Mouse (Mus musculus) midbrain, embryonic 10.5 days (tissue): Measurements from ENCODE around the gene Med13. TPM values are rescaled to one million over a fixed set of nuclear protein-coding genes. Genes with fewer than 3 reads are reported as not detected.
"Not testable (repeated sequence)": the region's sequence is repeated elsewhere in the genome, so short reads cannot be mapped to it uniquely, and the experiment has no call there.

Experiments used
- DNase-seq: peaks from one replicate; pipeline ENCODE4 v3.0.0-alpha.2; 2017; ENCODE audit warnings: low spot score
- H3K27ac ChIP-seq: fragments of 300-500 bp; sonication (generic); replicated peaks from 2 replicates; pipeline ENCODE4 v1.5.1; 2016; ENCODE audit warnings: mild to moderate bottlenecking
- H3K27me3 ChIP-seq: fragments of 300-500 bp; sonication (generic); 2 replicates; pipeline ENCODE4 v1.6.1; 2016; ENCODE audit warnings: low read depth, mild to moderate bottlenecking; ENCODE audit not compliant: poor library complexity, severe bottlenecking
- H3K36me3 ChIP-seq: fragments of 300-500 bp; sonication (generic); 2 replicates; pipeline ENCODE4 v1.6.1; 2016; ENCODE audit warnings: mild to moderate bottlenecking, moderate library complexity
- H3K4me1 ChIP-seq: fragments of 300-500 bp; sonication (generic); 2 replicates; pipeline ENCODE4 v1.6.1; 2016
- H3K4me3 ChIP-seq: fragments of 300-500 bp; sonication (generic); 2 replicates; pipeline ENCODE4 v1.5.1; 2016; ENCODE audit warnings: mild to moderate bottlenecking, moderate library complexity
- H3K9me3 ChIP-seq: fragments of 300-500 bp; sonication (generic); replicated peaks from 2 replicates; pipeline ENCODE4 v1.6.1; 2016; ENCODE audit warnings: mild to moderate bottlenecking
- WGBS: fragments of 180-500 bp; shearing (Covaris S2); methylation state at CpG from one replicate; pipeline ENCODE4 v1.1.7; 2016; 5-methylcytosine and 5-hydroxymethylcytosine counted together
- polyA plus RNA-seq: library from polyadenylated mRNA; unstranded; fragments of >200 nt; fragmentation: Nextera tagmentation; extraction: Ambion mirVana; gene quantifications from 2 replicates; pipeline ENCODE4 v1.2.1, GENCODE M21; 2016

Med13 gene
- polyA plus RNA-seq, 1 experiment from 2014 or later: 6.0 TPM

DNA sequence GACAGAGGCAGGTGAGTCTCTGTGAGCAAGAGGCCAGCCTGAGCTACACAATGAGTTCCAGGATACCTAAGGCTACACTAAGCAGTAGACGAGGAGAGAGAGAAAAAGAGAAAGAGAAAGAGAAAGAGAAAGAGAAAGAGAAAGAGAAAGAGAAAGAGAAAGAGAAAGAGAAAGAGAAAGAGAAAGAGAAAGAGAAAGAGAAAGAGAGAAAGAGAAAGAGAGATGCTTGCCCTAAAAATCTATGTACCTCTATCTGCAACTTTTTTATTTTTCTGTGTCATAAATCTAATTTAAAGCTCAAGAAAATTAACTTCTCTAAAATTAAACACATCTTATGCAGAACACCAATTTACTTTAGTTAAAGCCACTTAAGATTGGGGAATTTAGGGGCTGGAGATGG is 12.5 kb downstream of the Med13 start:
- H3K4me1 ChIP-seq, DNase-seq, H3K27ac ChIP-seq, H3K27me3 ChIP-seq, H3K4me3 ChIP-seq, H3K9me3 ChIP-seq: not testable (repeated sequence)
- WGBS: 100% methylated on average over 1 of the region's 1 CpGs
- peaks cover 61% of the 10 kb centered on the region for H3K36me3 ChIP-seq

DNA sequence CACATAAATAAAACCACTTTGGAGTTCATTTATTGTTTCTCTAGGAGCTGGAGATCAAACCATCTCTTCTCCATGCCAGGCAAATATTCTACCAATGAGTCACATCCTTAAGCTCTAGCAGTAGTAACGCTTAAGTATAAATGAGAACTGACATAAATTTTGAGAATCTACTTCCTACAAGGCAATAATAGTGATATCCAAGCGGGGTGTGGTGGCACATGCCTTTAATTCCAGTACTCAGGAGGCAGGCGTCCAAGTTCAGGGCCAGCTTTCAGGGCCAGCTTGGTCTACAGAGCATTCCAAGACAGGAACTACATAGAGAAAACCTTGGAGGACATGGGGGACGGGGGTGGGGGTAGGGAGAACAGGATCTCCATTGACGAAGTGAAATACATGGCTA is 33.2 kb downstream of the Med13 start:
- WGBS: 90% methylated on average over 5 of the region's 5 CpGs
- Histone ChIP-seq H3K27ac (no peak overlapping the region), H3K4me1 (no peaks in the 10 kb centered on the region), H3K36me3 (peaks cover 65% of the 10 kb centered on the region), H3K4me3 (no peak overlapping the region), H3K27me3 (no peaks in the 10 kb centered on the region), H3K9me3 (no peaks in the 10 kb centered on the region)
- DNase-seq: no peak

DNA sequence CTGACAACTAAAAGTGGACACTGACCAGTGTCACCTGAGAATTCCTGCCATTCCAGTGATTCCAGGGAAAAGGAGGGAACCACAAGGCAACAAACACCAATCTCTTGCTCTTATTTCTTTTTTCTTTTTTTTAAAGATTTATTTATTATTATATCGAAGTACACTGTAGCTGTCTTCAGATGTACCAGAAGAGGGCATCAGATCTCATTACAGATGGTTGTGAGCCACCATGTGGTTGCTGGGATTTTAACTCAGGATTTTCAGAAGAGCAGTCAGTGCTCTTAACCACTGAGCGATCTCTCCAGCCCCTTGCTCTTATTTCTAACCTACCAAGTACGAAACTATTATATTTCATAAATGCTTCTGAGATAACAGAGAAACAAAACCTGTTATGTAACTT is 42.4 kb downstream of the Med13 start:
- H3K4me1 ChIP-seq, H3K27me3 ChIP-seq, H3K9me3 ChIP-seq, DNase-seq, H3K4me3 ChIP-seq, H3K27ac ChIP-seq: not testable (repeated sequence)
- WGBS: 90% methylated on average over 3 of the region's 3 CpGs
- H3K36me3 ChIP-seq: peaks cover 45% of the 10 kb centered on the region

DNA sequence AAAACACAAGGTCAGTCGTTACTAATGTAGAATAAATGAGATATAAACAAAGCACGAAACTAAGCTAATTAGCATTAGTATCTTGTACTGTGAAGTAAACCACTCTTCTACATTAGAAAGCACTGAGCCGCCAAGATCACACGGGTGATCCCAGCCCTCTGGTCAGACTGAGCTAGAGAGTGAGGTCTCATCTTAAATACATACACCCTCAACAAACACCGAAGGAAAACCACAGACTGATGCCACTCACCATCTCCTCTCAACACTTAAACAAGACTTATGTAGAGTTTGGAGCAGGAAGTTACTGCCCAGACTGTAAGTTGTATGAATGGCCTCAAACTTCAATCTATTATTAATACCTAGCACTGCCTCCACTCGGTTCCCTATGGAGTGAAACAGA is 47.1 kb downstream of the Med13 start:
- Histone ChIP-seq H3K4me1 (no peaks in the 10 kb centered on the region), H3K27ac (no peak overlapping the region), H3K9me3 (no peaks in the 10 kb centered on the region), H3K36me3 (peaks cover 36% of the 10 kb centered on the region), H3K27me3 (no peaks in the 10 kb centered on the region), H3K4me3 (no peak overlapping the region)
- no peak for DNase-seq
- 92% methylated on average over 6 of the region's 6 CpGs for WGBS

DNA sequence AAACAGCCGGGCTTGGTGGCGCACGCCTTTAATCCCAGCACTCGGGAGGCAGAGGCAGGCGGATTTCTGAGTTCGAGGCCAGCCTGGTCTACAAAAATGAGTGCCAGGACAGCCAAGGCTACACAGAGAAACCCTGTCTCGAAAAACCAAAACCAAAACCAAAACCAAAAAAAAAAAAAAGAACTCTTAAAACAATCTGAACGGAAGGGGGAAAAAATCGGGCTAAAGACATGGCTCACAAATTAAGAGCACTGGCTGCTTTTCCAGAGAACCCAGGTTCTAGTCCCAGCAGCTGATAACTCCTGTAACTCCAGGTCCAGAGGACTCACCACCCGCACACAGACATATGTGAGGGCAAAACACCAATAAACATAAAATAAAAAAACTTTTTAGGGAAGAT is 65.2 kb downstream of the Med13 start:
- not testable (repeated sequence) for H3K9me3 ChIP-seq, H3K27ac ChIP-seq, DNase-seq, H3K4me1 ChIP-seq, H3K27me3 ChIP-seq, H3K4me3 ChIP-seq
- peaks cover 79% of the 10 kb centered on the region for H3K36me3 ChIP-seq
- 94% methylated on average over 10 of the region's 10 CpGs for WGBS

DNA sequence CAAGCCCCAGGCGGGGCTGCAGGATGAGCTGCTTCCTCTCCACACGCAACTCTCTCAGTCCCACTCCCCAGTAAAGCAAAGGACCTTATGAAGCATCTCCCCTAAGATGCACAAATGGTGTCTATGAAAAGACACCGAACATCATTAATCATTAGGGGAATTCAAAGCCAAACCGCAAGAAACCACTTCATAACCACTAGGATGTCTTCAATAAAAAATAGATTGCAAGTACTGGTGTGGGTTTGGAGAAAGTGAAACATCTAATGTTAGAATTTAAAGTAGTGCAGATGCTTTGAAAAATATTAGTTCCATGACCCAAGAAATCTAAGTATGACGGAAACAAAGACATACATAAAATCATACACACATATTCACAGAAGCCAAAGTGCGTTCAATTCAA is 65.7 kb downstream of the Med13 start:
- Histone ChIP-seq H3K4me1 (no peaks in the 10 kb centered on the region), H3K4me3 (no peak overlapping the region), H3K9me3 (no peaks in the 10 kb centered on the region), H3K36me3 (peaks cover 79% of the 10 kb centered on the region), H3K27ac (no peak overlapping the region), H3K27me3 (no peaks in the 10 kb centered on the region)
- 96% methylated on average over 6 of the region's 6 CpGs for WGBS
- DNase-seq: no peak

DNA sequence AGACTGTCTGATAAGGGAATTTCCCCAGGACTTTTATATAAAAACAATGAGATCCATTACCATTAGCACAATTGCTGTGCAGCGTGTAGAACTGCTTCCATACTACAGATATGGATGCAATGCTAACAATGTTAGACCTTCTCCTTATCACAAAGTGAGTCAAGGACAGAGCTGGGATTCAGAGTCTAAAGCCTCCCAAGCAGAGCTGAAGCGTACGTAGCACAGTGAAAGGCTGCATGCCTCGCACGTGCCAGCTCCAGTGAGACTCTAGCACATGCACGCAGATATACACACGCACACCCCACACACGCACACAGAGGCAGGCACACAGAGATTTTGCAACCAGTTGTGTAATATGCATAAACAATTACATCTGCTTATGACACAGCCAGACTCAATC is 71.7 kb downstream of the Med13 start:
- Histone ChIP-seq H3K27ac (no peak overlapping the region), H3K4me3 (no peak overlapping the region), H3K27me3 (no peaks in the 10 kb centered on the region), H3K4me1 (no peaks in the 10 kb centered on the region), H3K36me3 (peaks cover 97% of the 10 kb centered on the region), H3K9me3 (no peaks in the 10 kb centered on the region)
- 97% methylated on average over 8 of the region's 8 CpGs for WGBS
- DNase-seq: no peak

DNA sequence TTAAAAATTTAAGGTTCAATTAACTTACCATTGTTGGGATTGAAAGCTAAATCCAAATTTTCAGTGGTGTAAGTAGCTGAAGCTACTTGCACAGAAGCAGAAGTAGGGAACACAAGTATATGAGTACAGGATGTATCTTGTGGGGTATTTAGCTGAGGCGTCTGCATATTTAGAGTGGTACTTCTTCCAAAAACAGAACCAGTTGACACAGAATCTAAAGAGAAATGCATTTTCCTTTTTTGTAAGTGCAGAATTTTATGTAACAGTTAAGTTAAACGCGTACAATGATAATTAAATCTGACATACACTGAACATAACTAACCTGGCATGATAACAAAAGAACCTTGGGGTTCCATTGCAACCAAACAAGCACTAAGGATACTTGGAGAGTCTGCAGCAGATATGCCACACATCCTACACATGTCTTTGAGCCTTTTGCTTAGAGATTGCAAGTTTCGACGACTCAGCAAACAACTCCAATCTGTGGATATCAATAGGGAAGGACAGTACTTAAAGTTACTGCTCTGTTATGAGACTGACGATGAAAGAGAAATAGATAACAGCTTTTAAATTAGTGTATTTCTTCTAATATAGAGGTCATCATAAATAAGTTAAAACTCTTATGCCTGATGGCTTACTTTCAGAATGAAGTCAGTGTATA is 78.8 kb downstream of the Med13 start:
- no peaks in the 10 kb centered on the region for H3K27me3 ChIP-seq
- 94% methylated on average over 6 of the region's 6 CpGs for WGBS
- no peak for DNase-seq
- no peaks in the 10 kb centered on the region for H3K4me1 ChIP-seq
- no peak overlapping the region for H3K4me3 ChIP-seq
- no peaks in the 10 kb centered on the region for H3K9me3 ChIP-seq
- H3K27ac ChIP-seq: no peak overlapping the region
- peaks cover 95% of the 10 kb centered on the region for H3K36me3 ChIP-seq

DNA sequence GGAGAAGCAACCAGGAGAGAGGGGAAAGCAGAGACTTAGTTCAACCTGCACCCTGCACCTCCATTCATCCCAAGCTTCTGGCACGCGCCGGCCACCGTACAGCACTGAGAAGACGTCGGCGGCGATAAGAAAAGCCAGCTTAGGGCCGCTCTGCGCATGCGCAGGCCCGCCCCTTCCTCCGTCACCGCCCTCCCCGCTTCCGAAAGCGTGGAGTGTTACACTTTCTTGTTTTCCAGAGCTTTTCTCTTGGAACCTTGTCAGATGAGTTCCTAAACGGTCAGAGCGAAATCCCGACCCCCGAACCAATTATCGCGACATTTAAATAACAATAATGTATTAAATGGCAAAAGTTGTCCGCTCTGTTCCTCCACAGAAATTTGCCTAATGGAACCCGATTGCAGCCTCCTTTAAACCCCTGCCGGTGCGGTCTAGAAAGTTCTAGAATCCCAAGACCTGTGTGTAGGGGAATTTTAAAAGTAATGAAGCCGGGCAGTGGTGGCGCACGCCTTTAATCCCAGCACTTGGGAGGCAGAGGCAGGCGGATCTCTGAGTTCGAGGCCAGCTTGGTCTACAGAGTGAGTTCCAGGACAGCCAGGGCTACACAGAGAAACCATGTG is 99.8 kb downstream of the Med13 start, which contains the start of gene Ints2:
Gene Ints2 (minus strand): TSS at position 116 of the 617 bp plus-strand sequence.
- no peaks in the 10 kb centered on the region for H3K9me3 ChIP-seq
- H3K4me1 ChIP-seq: peaks cover 17% of the 10 kb centered on the region
- H3K36me3 ChIP-seq: peaks cover 32% of the 10 kb centered on the region
- WGBS: 10% methylated on average over 32 of the region's 32 CpGs
- no peaks in the 10 kb centered on the region for H3K27me3 ChIP-seq
- DNase-seq: peak; percentile 93
- H3K27ac ChIP-seq: peak within 1 kb of the TSS; percentile 91
- peak within 1 kb of the TSS; percentile 85 for H3K4me3 ChIP-seq

DNA sequence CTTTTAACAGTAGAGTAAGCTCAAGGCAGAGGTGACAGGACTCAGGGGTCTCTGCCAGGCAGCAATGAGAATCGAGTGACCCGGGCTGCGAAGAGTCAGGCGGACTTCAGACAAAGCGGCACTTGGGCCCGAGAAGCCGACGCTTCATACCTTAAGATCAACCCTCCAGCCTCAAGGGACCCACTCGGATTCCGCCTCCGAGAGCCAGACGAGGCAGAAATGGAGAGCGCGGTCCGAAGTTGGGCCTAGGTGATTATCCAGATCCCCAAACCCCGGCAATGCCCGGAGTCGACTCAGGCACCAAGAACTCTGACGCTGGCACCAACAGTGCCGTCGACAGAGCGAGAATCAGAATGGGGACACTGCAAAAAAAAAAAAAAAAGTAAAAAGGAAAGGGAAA is 100.3 kb downstream of the Med13 start:
- WGBS: under 1% methylated on average over 22 of the region's 22 CpGs
- Histone ChIP-seq H3K27me3 (no peaks in the 10 kb centered on the region), H3K9me3 (no peaks in the 10 kb centered on the region), H3K36me3 (peaks cover 37% of the 10 kb centered on the region), H3K4me3 (peak overlapping the region; percentile 85), H3K27ac (peak overlapping the region; percentile 91), H3K4me1 (peaks cover 17% of the 10 kb centered on the region)
- DNase-seq: no peak

DNA sequence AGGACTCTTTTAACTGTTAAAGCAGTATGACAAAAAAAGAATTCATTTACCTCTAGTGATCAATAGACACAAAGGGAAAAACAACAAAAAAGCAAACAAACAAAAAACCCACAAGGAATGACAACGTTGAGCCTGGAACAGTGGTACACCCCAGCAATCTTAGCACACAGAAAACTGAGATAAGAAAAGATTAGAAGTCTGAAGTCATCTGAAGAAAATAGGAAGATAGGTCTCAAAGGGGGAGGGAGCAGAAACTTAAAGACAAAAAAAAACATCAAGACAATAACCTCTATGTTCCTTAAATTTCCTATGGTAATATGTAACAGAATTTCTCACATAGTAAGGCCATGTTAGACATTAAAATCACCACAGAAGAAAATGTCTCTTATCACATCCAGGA is 104.1 kb downstream of the Med13 start:
- Histone ChIP-seq H3K9me3 (no peaks in the 10 kb centered on the region), H3K27me3 (no peaks in the 10 kb centered on the region), H3K4me3 (no peak overlapping the region), H3K27ac (no peak overlapping the region), H3K36me3 (peaks cover 74% of the 10 kb centered on the region), H3K4me1 (peaks cover 17% of the 10 kb centered on the region)
- no peak for DNase-seq
- WGBS: 92% methylated on average over 1 of the region's 1 CpGs

DNA sequence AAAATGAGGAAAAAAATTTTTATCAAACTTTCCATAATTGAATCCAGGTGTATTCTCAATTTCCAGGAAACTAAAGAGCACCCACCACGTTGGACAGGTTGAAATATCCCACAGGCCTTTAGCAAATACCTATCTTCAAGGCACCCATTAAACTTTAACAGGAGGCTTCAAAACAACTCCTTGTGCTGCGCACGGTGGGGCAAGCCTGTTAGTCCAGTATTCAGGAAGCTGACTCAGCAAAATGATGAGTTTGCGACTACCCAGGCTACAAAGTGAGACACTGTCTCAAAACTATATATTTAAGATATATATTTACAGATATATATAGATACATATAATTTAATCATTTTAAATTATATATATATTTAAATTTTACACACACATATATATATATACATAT is 125.0 kb downstream of the Med13 start:
- no peaks in the 10 kb centered on the region for H3K9me3 ChIP-seq
- no peak overlapping the region for H3K4me3 ChIP-seq
- H3K27me3 ChIP-seq: no peaks in the 10 kb centered on the region
- no peak overlapping the region for H3K27ac ChIP-seq
- H3K36me3 ChIP-seq: peaks cover 96% of the 10 kb centered on the region
- no peaks in the 10 kb centered on the region for H3K4me1 ChIP-seq
- DNase-seq: no peak
- 97% methylated on average over 4 of the region's 4 CpGs for WGBS

DNA sequence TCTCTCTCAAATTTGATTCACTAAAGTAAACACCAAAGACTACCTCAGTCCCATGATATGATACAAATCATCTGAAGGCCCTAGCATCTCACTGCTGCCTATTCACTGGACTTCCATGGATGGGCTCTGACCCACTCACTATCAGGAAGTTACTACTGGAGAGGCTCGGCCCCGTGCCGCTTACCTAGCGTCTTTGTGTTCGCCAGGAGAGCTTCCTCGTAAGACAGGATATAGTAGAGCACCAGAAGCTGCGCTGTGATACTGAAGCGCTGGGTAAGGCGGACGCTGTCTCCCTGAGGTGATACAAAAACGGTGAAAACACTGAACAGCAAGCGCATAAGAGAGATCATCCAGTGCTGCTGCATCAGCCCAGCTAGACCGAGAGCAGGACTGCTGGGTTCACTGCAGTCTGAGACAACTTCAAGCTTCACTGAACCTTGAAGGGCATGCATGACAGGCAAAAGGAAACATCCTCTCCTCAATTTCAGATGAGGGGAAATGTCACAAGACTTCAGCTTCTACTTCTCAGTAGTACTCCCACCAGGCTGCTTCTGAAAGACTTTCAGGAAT is 125.5 kb downstream of the Med13 start:
- Histone ChIP-seq H3K4me1 (no peaks in the 10 kb centered on the region), H3K9me3 (no peaks in the 10 kb centered on the region), H3K36me3 (peaks cover 96% of the 10 kb centered on the region), H3K27ac (no peak overlapping the region), H3K4me3 (no peak overlapping the region), H3K27me3 (no peaks in the 10 kb centered on the region)
- 95% methylated on average over 13 of the region's 13 CpGs for WGBS
- DNase-seq: no peak
